Mouse (Mus musculus): ENCODE measurements around the gene Lman2l. TPM values are rescaled to one million over a fixed set of nuclear protein-coding genes. Genes with fewer than 3 reads are reported as not detected.

Lman2l gene
- total RNA-seq, 2 experiments from 2014 or later: 21.0 to 22.2 TPM

GRCm38 (mm10) chr1:36461829-36462228 is 16.8 kb upstream of the Lman2l start:
- no peak for DNase-seq (ENCODE audit: low spot score)

GRCm38 (mm10) chr1:36458169-36458568 is 13.1 kb upstream of the Lman2l start:
- DNase-seq (ENCODE audit: low spot score): no peak

- no peak for DNase-seq (ENCODE audit: low spot score)
Observed at GRCm38 (mm10) chr1:36457388-36458014, 12.4 kb upstream of the Lman2l start.

- DNase-seq (ENCODE audit: low spot score): no peak
Observed at GRCm38 (mm10) chr1:36454055-36454815, 9.2 kb upstream of the Lman2l start.

GRCm38 (mm10) chr1:36446841-36447240 is 1.8 kb upstream of the Lman2l start:
- no peak for DNase-seq (ENCODE audit: low spot score)

GRCm38 (mm10) chr1:36446106-36446824 is 1.2 kb upstream of the Lman2l start:
- DNase-seq (ENCODE audit: low spot score): no peak

GRCm38 (mm10) chr1:36445508-36445907 is 437 bp upstream of the Lman2l start:
- no peak for DNase-seq (ENCODE audit: low spot score)

GRCm38 (mm10) chr1:36441101-36441500 is 4.0 kb downstream of the Lman2l start:
- DNase-seq (ENCODE audit: low spot score): peak; percentile 50

- DNase-seq (ENCODE audit: low spot score): no peak
Observed at GRCm38 (mm10) chr1:36437223-36437622, 7.8 kb downstream of the Lman2l start.

GRCm38 (mm10) chr1:36436515-36436914 is 8.6 kb downstream of the Lman2l start:
- no peak for DNase-seq (ENCODE audit: low spot score)

- DNase-seq (ENCODE audit: low spot score): peak; percentile 1
Observed at GRCm38 (mm10) chr1:36435071-36435470, 10.0 kb downstream of the Lman2l start.

- DNase-seq (ENCODE audit: low spot score): no peak
Observed at GRCm38 (mm10) chr1:36433616-36434015, 11.5 kb downstream of the Lman2l start.

GRCm38 (mm10) chr1:36432999-36433398 is 12.1 kb downstream of the Lman2l start:
- DNase-seq (ENCODE audit: low spot score): no peak

- DNase-seq (ENCODE audit: low spot score): no peak
Observed at GRCm38 (mm10) chr1:36429511-36429910, 15.6 kb downstream of the Lman2l start.

- no peak for DNase-seq (ENCODE audit: low spot score)
Observed at GRCm38 (mm10) chr1:36404531-36404930, 40.5 kb downstream of the Lman2l start.

GRCm38 (mm10) chr1:36401509-36401908 is 43.6 kb downstream of the Lman2l start:
- no peak for DNase-seq (ENCODE audit: low spot score)

GRCm38 (mm10) chr1:36397041-36397440 is 48.0 kb downstream of the Lman2l start:
- DNase-seq (ENCODE audit: low spot score): no peak

- DNase-seq (ENCODE audit: low spot score): no peak
Observed at GRCm38 (mm10) chr1:36379582-36379981, 65.5 kb downstream of the Lman2l start.

- no peak for DNase-seq (ENCODE audit: low spot score)
Observed at GRCm38 (mm10) chr1:36378880-36379279, 66.2 kb downstream of the Lman2l start.

- DNase-seq (ENCODE audit: low spot score): no peak
Observed at GRCm38 (mm10) chr1:36371934-36372845, 72.9 kb downstream of the Lman2l start, which contains the start of gene Fer1l5. Gene Fer1l5, plus strand, starts transcription at chr1:36372291.

GRCm38 (mm10) chr1:36370918-36371317 is 74.2 kb downstream of the Lman2l start:
- no peak for DNase-seq (ENCODE audit: low spot score)
